Mouse (Mus musculus) CH12.LX (cell line): ENCODE measurements around the gene Cryzl1.

Experiments used
- CHD1 ChIP-seq: IDR thresholded peaks from 2 replicates; pipeline ENCODE4 v1.6.1; 2012; ENCODE audit warnings: low read depth, low read length, improper control_type of control experiment, inconsistent platforms
- CTCF ChIP-seq, 2 experiments: IDR thresholded peaks in 1 of 2; conservative IDR thresholded peaks in 1 of 2; 2 replicates each; pipeline ENCODE4 v1.5.1; 2011 to 2012; ENCODE audit warnings: low read depth in 2 of 2, low read length in 2 of 2, improper control_type of control experiment in 1 of 2, inconsistent platforms in 1 of 2, mild to moderate bottlenecking in 1 of 2, moderate library complexity in 1 of 2
- ELF1 ChIP-seq: IDR thresholded peaks from 2 replicates; pipeline ENCODE4 v1.6.1; 2014; ENCODE audit warnings: low read depth, mild to moderate bottlenecking, inconsistent platforms, low read length, improper control_type of control experiment
- JUND ChIP-seq: conservative IDR thresholded peaks from 2 replicates; pipeline ENCODE4 v1.6.1; 2011; ENCODE audit warnings: low read depth, low read length, improper control_type of control experiment
- MAX ChIP-seq: IDR thresholded peaks from 2 replicates; pipeline ENCODE4 v1.6.1; 2011; ENCODE audit warnings: low read length, improper control_type of control experiment
- MXI1 ChIP-seq: IDR thresholded peaks from 2 replicates; pipeline ENCODE4 v1.6.1; 2011; ENCODE audit warnings: mild to moderate bottlenecking, low read depth, low read length, improper control_type of control experiment
- POLR2A ChIP-seq: IDR thresholded peaks from 2 replicates; pipeline ENCODE4 v1.6.1; 2011; ENCODE audit warnings: low read depth, mild to moderate bottlenecking, improper control_type of control experiment, low read length
- SMC3 ChIP-seq: IDR thresholded peaks from 2 replicates; pipeline ENCODE4 v1.6.1; 2011; ENCODE audit warnings: low read depth, low read length, improper control_type of control experiment
- TBP ChIP-seq: conservative IDR thresholded peaks from 2 replicates; pipeline ENCODE4 v1.6.1; 2011; ENCODE audit warnings: low read depth, low read length, improper control_type of control experiment
- ZKSCAN1 ChIP-seq: IDR thresholded peaks from 2 replicates; pipeline ENCODE4 v1.6.1; 2012; ENCODE audit warnings: low read depth, inconsistent platforms, low read length, improper control_type of control experiment, borderline replicate concordance
- ZMIZ1 ChIP-seq: IDR thresholded peaks from 2 replicates; pipeline ENCODE4 v1.6.1; 2012; ENCODE audit warnings: low read depth, mild to moderate bottlenecking, inconsistent platforms, low read length, improper control_type of control experiment
- ZNF384 ChIP-seq: IDR thresholded peaks from 2 replicates; pipeline ENCODE4 v1.6.1; 2012; ENCODE audit warnings: low read depth, low read length, improper control_type of control experiment, inconsistent platforms

DNA sequence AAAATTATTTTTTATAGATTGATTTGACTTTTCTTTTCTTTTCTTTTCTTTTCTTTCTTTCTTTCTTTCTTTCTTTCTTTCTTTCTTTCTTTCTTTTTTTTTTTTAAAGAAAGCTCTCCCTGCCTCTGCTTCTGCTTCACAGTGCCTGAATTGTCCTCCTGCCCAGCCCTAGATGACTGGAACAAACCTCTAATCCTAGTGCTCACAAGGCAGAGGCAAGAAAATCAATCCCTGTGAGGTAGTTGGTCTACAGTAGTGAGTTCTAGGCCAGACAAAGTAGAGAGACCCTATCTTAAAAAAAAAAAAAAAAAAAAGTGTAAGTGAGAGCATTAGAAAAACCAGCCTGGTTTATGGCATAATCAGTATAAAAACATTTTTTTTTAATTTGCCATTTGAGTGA is 79.0 kb downstream of the Cryzl1 start:
- TF ChIP-seq TBP (no peak), ZNF384 (no peak; the same call in 1 of the 2 replicates), CHD1 (0 out of 2 replicates have a peak, but pooled peaks have one; percentile 58), POLR2A (no peak), SMC3 (no peak), CTCF (conservative IDR thresholded peaks at IDR 0.05 in 1 of 2, IDR thresholded peaks at IDR 0.05 in 1 of 2; ENCODE audit: low read depth in 2 of 2, low read length in 2 of 2) (no peak), JUND (no peak), ZKSCAN1 (no peak), MXI1 (no peak), MAX (no peak), ZMIZ1 (no peak), ELF1 (no peak)
